Comparison of ENCODE assay signal across 9 mouse cellular contexts in genomic region chr2:73278869-73279268, GRCm38 (mm10). TPM values are rescaled to one million over a fixed set of nuclear protein-coding genes. Genes with fewer than 3 reads are reported as not detected.
A peak's percentile ranks its signal among the peaks of the same experiment; 100 is the strongest.
DNase-seq lines count a peak whose midpoint lies in the region; ATAC-seq and TF ChIP-seq lines count a peak whose summit lies in the region.
"Had no signal": no experiment of that assay in that cellular context is flagged by ENCODE, and none has a peak within 500 bp of the region (broad histone marks: within the 10 kb centered on the region; RNA-seq: fewer than 3 reads in every experiment).

No protein-coding gene starts in this region.

- no peak for TF ChIP-seq CTCF in hindbrain, postnatal 0 days (IDR thresholded peaks at IDR 0.05; ENCODE audit: low read depth)

- H3K27ac ChIP-seq in embryonic facial prominence, embryonic 14.5 days (replicated peaks; ENCODE audit: low read depth, low read length): no peak overlapping the region
- H3K27ac ChIP-seq in hindbrain, postnatal 0 days: no peak overlapping the region
- H3K27ac ChIP-seq in neural tube, embryonic 11.5 days (ENCODE audit: low read depth, low read length): no peak overlapping the region

- H3K4me2 ChIP-seq in embryonic facial prominence, embryonic 14.5 days (ENCODE audit: low read depth, low read length): peak overlapping the region; percentile 47
- peak overlapping the region; percentile 25 for H3K4me2 ChIP-seq in hindbrain, postnatal 0 days (ENCODE audit: low read depth, low read length)
- peak overlapping the region; percentile 30 for H3K4me2 ChIP-seq in neural tube, embryonic 11.5 days (ENCODE audit: low read depth)

- H3K9ac ChIP-seq in embryonic facial prominence, embryonic 14.5 days (ENCODE audit: low read depth, low read length): no peak overlapping the region
- no peak overlapping the region for H3K9ac ChIP-seq in hindbrain, postnatal 0 days (replicated peaks; ENCODE audit: low read length)
- H3K9ac ChIP-seq in neural tube, embryonic 11.5 days (ENCODE audit: low read length): 0 out of 2 replicates have a peak overlapping the region, but pooled peaks have one; percentile 18

- ATAC-seq in embryonic facial prominence, embryonic 14.5 days (ENCODE audit: low read depth): 0 out of 2 replicates have a peak, but pooled peaks have one; percentile 9
- ATAC-seq in hindbrain, postnatal 0 days: peak; percentile 31; the same call in 1 of the 2 replicates
- peak; percentile 23; the same call in 1 of the 2 replicates for ATAC-seq in neural tube, embryonic 11.5 days (ENCODE audit: insufficient read depth, low FRiP score, low TSS enrichment)

- peaks cover 70% of the 10 kb centered on the region for H3K27me3 ChIP-seq in embryonic facial prominence, embryonic 14.5 days (replicated peaks; ENCODE audit: control insufficient read depth, insufficient read depth, low read length)
- H3K27me3 ChIP-seq in hindbrain, postnatal 0 days (ENCODE audit: insufficient read depth, low read length): peaks cover 50% of the 10 kb centered on the region
- peaks cover 58% of the 10 kb centered on the region for H3K27me3 ChIP-seq in neural tube, embryonic 11.5 days (ENCODE audit: control insufficient read depth, insufficient read depth, low read length)

- peak; percentile 18 for DNase-seq in kidney, postnatal 10 days
- DNase-seq in kidney, postnatal 25 days: no peak
- no peak for DNase-seq in embryonic facial prominence, embryonic 14.5 days (ENCODE audit: low spot score)
- DNase-seq in hindbrain, postnatal 0 days (ENCODE audit: low spot score): no peak
- no peak for DNase-seq in neural tube, embryonic 11.5 days (ENCODE audit: low spot score)
- no peak for DNase-seq in left cerebral cortex, postnatal 14 days (ENCODE audit: low spot score in 2 of 2)
- no peak for DNase-seq in urinary bladder, postnatal 14 days (ENCODE audit: low spot score)
- DNase-seq in urinary bladder, postnatal 10 days (ENCODE audit: low spot score): no peak

- intact Hi-C loops in left cerebral cortex, postnatal 14 days (cut with DNase I): loop anchor here (2.0 to 10.0 kb wide), 7 partner anchors 112 to 1396 kb away; partner anchors contain the start of genes Cdca7, Hoxd11 and Hoxd12

- H3K4me3 ChIP-seq in embryonic facial prominence, embryonic 14.5 days (ENCODE audit: low read depth, low read length): peak overlapping the region; percentile 19
- H3K4me3 ChIP-seq in hindbrain, postnatal 0 days (ENCODE audit: low read length): no peak overlapping the region
- H3K4me3 ChIP-seq in neural tube, embryonic 11.5 days (ENCODE audit: low read depth, low read length): peak overlapping the region; percentile 9; the same call in 1 of the 2 replicates

- peaks cover 15% of the 10 kb centered on the region for H3K4me1 ChIP-seq in embryonic facial prominence, embryonic 14.5 days (ENCODE audit: control insufficient read depth, insufficient read depth, low read length)
- H3K4me1 ChIP-seq in hindbrain, postnatal 0 days (ENCODE audit: insufficient read depth, low read length): no peaks in the 10 kb centered on the region
- H3K4me1 ChIP-seq in neural tube, embryonic 11.5 days (ENCODE audit: control insufficient read depth, insufficient read depth, low read length): peaks cover 9% of the 10 kb centered on the region

- H3K9me3 ChIP-seq in embryonic facial prominence, embryonic 14.5 days (ENCODE audit: control insufficient read depth, low read length): no peaks in the 10 kb centered on the region
- H3K9me3 ChIP-seq in hindbrain, postnatal 0 days (ENCODE audit: low read length): no peaks in the 10 kb centered on the region
- no peaks in the 10 kb centered on the region for H3K9me3 ChIP-seq in neural tube, embryonic 11.5 days (ENCODE audit: control insufficient read depth, low read length)

- WGBS in embryonic facial prominence, embryonic 14.5 days: 2% methylated on average over 17 of the region's 17 CpGs
- WGBS in hindbrain, postnatal 0 days: 1% methylated on average over 17 of the region's 17 CpGs
- WGBS in neural tube, embryonic 11.5 days: 0% methylated on average over 17 of the region's 17 CpGs

- no peaks in the 10 kb centered on the region for H3K36me3 ChIP-seq in embryonic facial prominence, embryonic 14.5 days (ENCODE audit: control insufficient read depth, insufficient read depth, low read length)
- no peaks in the 10 kb centered on the region for H3K36me3 ChIP-seq in hindbrain, postnatal 0 days (ENCODE audit: insufficient read depth, low read length)
- H3K36me3 ChIP-seq in neural tube, embryonic 11.5 days (ENCODE audit: control insufficient read depth, insufficient read depth, low read length): no peaks in the 10 kb centered on the region

RNA-seq across cellular contexts. Expression of gene Sp9, which starts 7.1 kb away (rescaled TPM):
- polyA plus RNA-seq in embryonic facial prominence, embryonic 14.5 days (2014; fragmentation: Nextera tagmentation; extraction: Ambion mirVana): 1.2 and 1.5 TPM in 2 replicates
- 1.7 and 3.8 TPM in 2 replicates for total RNA-seq in hindbrain, postnatal 0 days (2014; rRNA removed)
- polyA plus RNA-seq in hindbrain, postnatal 0 days (2015; fragmentation: Nextera tagmentation; extraction: Ambion mirVana): 0.49 and 0.63 TPM in 2 replicates
- 1.8 and 2.0 TPM in 2 replicates for polyA plus RNA-seq in neural tube, embryonic 11.5 days (2014; fragmentation: Nextera tagmentation; extraction: Ambion mirVana)
- total RNA-seq in left cerebral cortex, postnatal 14 days (2021): 1 to 10 TPM; 3.4 to 3.8 TPM
- total RNA-seq: gastrocnemius, postnatal 36 days had no signal

RNA-seq across cellular contexts. Expression of gene Scrn3, which starts 33.5 kb away (rescaled TPM):
- polyA plus RNA-seq in embryonic facial prominence, embryonic 14.5 days (2014; fragmentation: Nextera tagmentation; extraction: Ambion mirVana): 12.7 and 14.2 TPM in 2 replicates
- total RNA-seq in hindbrain, postnatal 0 days (2014; rRNA removed): 2.9 and 3.1 TPM in 2 replicates
- 6.2 and 7.1 TPM in 2 replicates for polyA plus RNA-seq in hindbrain, postnatal 0 days (2015; fragmentation: Nextera tagmentation; extraction: Ambion mirVana)
- 12.4 and 14.5 TPM in 2 replicates for polyA plus RNA-seq in neural tube, embryonic 11.5 days (2014; fragmentation: Nextera tagmentation; extraction: Ambion mirVana)
- 10 to 100 TPM; 13.6 to 14.4 TPM for total RNA-seq in left cerebral cortex, postnatal 14 days (2021)

RNA-seq across cellular contexts. Expression of gene Cir1, which starts 33.6 kb away (rescaled TPM):
- polyA plus RNA-seq in embryonic facial prominence, embryonic 14.5 days (2014; fragmentation: Nextera tagmentation; extraction: Ambion mirVana): 23.8 and 25.5 TPM in 2 replicates
- total RNA-seq in hindbrain, postnatal 0 days (2014; rRNA removed): 2.4 and 3.3 TPM in 2 replicates
- polyA plus RNA-seq in hindbrain, postnatal 0 days (2015; fragmentation: Nextera tagmentation; extraction: Ambion mirVana): 25.2 and 31.5 TPM in 2 replicates
- 21.0 and 23.0 TPM in 2 replicates for polyA plus RNA-seq in neural tube, embryonic 11.5 days (2014; fragmentation: Nextera tagmentation; extraction: Ambion mirVana)
- total RNA-seq in left cerebral cortex, postnatal 14 days (2021): 10 to 100 TPM; 23.0 to 23.6 TPM
